Mouse (Mus musculus): ENCODE measurements around the gene B3gat2.
A peak's percentile ranks its signal among the peaks of the same experiment; 100 is the strongest.

The B3gat2 gene

GRCm38 (mm10) chr1:23761502-23762135 lies at the start of gene B3gat2:
Gene B3gat2, plus strand, starts transcription at chr1:23761753.
- peak; percentile 7 for DNase-seq (ENCODE audit: extremely low read depth, insufficient read length, low spot score)

DNA sequence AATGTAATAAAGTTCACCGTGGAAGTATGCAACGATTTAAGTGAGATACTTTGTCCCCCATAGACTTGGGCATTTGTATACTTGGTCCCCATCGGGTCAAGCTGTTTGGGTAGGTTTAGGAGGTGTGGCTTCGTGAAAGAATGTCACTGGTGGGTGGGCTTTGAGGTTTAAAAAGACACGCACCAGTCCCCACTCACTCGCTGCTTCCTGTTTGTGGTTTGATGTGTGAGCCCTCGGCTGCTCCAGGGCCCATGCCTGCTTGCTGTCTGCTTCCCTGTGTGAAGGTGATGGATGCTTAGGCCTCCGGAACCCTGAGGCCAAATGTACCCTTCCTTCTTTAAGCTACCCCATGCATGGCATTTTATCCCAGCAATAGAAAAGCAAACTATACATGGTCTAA lies 41.2 kb upstream of the B3gat2 start:
- DNase-seq (ENCODE audit: extremely low read depth, insufficient read length, low spot score), result no peak

- no peak for DNase-seq (ENCODE audit: extremely low read depth, insufficient read length, low spot score)
Measured at GRCm38 (mm10) chr1:23721036-23721435, 40.5 kb upstream of the B3gat2 start.

GRCm38 (mm10) chr1:23722469-23723372 lies 38.8 kb upstream of the B3gat2 start:
- DNase-seq (ENCODE audit: extremely low read depth, insufficient read length, low spot score), result no peak

DNA sequence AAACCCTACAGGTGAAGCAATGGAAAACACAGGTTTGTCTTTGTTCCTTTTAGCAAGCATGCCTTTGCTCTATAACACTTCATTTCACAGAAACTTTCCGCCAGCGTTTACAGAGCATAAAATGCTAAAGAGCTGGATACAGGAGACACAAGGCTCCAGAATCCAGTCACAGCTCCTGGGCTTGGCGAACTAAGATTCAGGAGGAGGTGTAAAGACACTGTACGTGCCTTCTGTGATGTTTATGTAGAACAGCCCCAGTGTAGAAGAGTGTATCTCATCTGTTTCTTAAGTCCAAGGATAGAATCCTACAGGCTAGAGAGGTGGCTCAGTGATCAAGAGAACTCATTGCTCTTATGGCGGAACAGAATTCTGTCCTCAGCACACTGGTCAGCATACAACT lies 30.2 kb upstream of the B3gat2 start:
- no peak for DNase-seq (ENCODE audit: extremely low read depth, insufficient read length, low spot score)

GRCm38 (mm10) chr1:23750864-23751532 lies 10.6 kb upstream of the B3gat2 start:
- no peak for DNase-seq (ENCODE audit: extremely low read depth, insufficient read length, low spot score)

DNA sequence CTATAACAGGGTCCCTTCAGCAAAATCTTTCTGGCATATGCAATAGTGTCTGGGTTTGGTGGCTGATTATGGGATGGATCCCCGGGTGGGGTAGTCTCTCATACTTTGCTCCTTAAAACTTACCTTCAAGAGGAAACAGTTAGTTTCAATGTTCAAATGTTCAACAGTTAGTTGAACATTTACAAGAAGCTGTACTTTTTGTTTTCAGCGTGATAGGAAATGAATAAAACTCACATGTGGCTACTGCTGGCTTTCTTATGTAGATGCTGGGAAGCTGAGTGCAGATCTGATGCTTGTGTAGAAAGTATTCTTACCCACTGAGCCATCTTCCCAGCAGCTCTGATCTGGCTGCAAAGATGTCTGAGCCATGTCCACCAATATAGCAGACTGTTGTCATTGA lies 8.5 kb upstream of the B3gat2 start:
- no peak for DNase-seq (ENCODE audit: extremely low read depth, insufficient read length, low spot score)

DNA sequence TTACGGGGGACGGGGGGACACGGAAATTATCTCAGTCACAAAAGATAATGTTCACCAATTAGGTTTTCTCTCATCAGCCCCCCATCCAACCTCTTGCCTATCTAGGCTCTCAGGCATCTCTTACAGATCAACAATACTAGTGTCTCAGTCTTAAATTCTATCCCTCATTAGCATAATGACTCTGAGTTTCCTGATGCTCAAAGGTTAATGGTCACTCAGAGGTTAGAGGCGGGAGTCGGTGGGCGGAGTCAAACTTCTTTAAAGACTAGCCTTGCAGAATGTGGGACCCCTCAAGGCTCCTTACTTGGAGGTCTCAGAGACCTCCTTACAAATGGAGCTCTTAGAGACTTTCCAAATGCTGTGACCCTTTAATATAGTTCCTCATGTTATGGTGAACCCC lies 8.0 kb upstream of the B3gat2 start:
- no peak for DNase-seq (ENCODE audit: extremely low read depth, insufficient read length, low spot score)

GRCm38 (mm10) chr1:23754340-23754739 lies 7.2 kb upstream of the B3gat2 start:
- no peak for DNase-seq (ENCODE audit: extremely low read depth, insufficient read length, low spot score)

GRCm38 (mm10) chr1:23754967-23755366 lies 6.6 kb upstream of the B3gat2 start:
- no peak for DNase-seq (ENCODE audit: extremely low read depth, insufficient read length, low spot score)

- DNase-seq (ENCODE audit: extremely low read depth, insufficient read length, low spot score), result peak; percentile 7
Measured at GRCm38 (mm10) chr1:23762136-23762687, 659 bp downstream of the B3gat2 start.

- DNase-seq (ENCODE audit: extremely low read depth, insufficient read length, low spot score), result peak; percentile 6
Measured at GRCm38 (mm10) chr1:23762782-23763630, 1.5 kb downstream of the B3gat2 start.

GRCm38 (mm10) chr1:23763726-23764125 lies 2.2 kb downstream of the B3gat2 start:
- no peak for DNase-seq (ENCODE audit: extremely low read depth, insufficient read length, low spot score)

- DNase-seq (ENCODE audit: extremely low read depth, insufficient read length, low spot score), result no peak
Measured at GRCm38 (mm10) chr1:23764710-23765109, 3.2 kb downstream of the B3gat2 start.

GRCm38 (mm10) chr1:23773039-23773438 lies 11.5 kb downstream of the B3gat2 start:
- DNase-seq (ENCODE audit: extremely low read depth, insufficient read length, low spot score), result no peak

DNA sequence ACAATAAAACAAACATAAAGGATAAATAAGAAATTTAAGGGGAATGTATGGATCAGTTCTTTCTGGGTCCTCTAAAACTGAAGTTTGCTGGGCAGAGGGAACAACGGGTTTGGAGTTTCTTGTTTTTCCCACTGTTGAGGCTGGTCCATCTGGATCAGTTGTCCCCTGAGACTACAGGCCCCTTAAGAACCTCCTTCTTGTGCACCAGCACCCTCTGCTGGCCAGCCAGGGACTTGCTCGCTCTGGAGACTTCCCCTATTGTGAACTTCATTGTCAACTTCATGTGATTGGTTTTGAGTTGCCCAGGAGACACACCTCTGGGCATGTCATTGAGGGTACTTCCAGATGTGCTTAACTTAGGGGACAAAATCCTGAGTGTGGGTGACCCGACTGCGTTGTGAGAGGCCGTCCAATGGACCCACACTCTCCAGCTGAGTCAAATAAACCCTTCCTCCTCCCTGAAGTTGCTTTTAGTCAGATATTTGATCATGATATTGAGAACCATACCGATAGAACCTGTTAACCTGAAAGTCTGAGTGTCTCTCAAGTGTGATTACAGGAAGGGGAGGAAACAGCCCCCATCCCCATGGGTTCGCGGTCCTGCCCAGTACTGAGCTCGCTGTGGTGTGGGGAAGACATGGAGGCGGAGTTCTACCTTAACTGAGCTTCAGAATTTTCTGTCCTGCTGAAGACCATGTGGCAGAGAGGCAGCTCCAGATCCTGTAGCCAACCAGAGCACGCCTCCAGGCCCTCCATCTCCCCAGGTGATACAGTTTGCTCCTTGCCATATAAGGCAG lies 31.4 kb downstream of the B3gat2 start:
- DNase-seq (ENCODE audit: extremely low read depth, insufficient read length, low spot score), result peak; percentile 24

- no peak for DNase-seq (ENCODE audit: extremely low read depth, insufficient read length, low spot score)
Measured at GRCm38 (mm10) chr1:23798306-23798705, 36.8 kb downstream of the B3gat2 start.

- no peak for DNase-seq (ENCODE audit: extremely low read depth, insufficient read length, low spot score)
Measured at GRCm38 (mm10) chr1:23821615-23822014, 60.1 kb downstream of the B3gat2 start.
